Mouse (Mus musculus) T-cell, adult 66 days (primary cell): ENCODE data around the gene AF067061. TPM values are rescaled to one million over a fixed set of nuclear protein-coding genes. Genes with fewer than 3 reads are reported as not detected.

ENCODE experiments used
- total RNA-seq, 2 experiments: library from RNA; stranded (reverse); gene quantifications; 3 replicates in 1 of 2; 4 replicates in 1 of 2; pipeline ENCODE4 v1.2.4; 2023

AF067061 gene
- total RNA-seq: not detected

GRCm38 (mm10) chr13:120262870-120263269 is at the start of gene AF067061:
Gene AF067061 (plus strand): TSS chr13:120263114.

GRCm38 (mm10) chr13:120215847-120216246 is 47.1 kb upstream of the AF067061 start, which contains the start of gene Gm21762:
Gene Gm21762 (minus strand): TSS chr13:120215947.

GRCm38 (mm10) chr13:120238811-120239210 is 24.1 kb upstream of the AF067061 start, which contains the start of gene Gm21731:
Gene Gm21731 (plus strand): TSS chr13:120239111.

GRCm38 (mm10) chr13:120299991-120300442 is 37.1 kb downstream of the AF067061 start, which contains the start of gene BC147527:
Gene BC147527 (plus strand): TSS chr13:120300392.

Other genes with a start within 250 kb of the AF067061 start
- gene Gm36079, start 236.1 kb upstream of the AF067061 start, total RNA-seq: not detected
- gene Gm21188, start 210.9 kb upstream of the AF067061 start, total RNA-seq: under 1 TPM in 1 of 2 experiments, not detected in 1; 0.26 TPM
- gene Gm20767, start 122.9 kb upstream of the AF067061 start, total RNA-seq: not detected
- not detected for gene Gm21818, start 90.7 kb upstream of the AF067061 start, total RNA-seq
- 1 to 10 TPM in 1 of 2 experiments, not detected in 1; 4.1 TPM for gene Gm21762, start 47.2 kb upstream of the AF067061 start, total RNA-seq
- gene Gm21731, start 24.0 kb upstream of the AF067061 start, total RNA-seq: not detected
- gene BC147527, start 37.3 kb downstream of the AF067061 start, total RNA-seq: 1 to 10 TPM; 7.7 to 7.8 TPM
- not detected for gene Tcstv3, start 53.8 kb downstream of the AF067061 start, total RNA-seq